Mouse (Mus musculus): ENCODE results near the gene Col9a2.

Col9a2 gene

DNA sequence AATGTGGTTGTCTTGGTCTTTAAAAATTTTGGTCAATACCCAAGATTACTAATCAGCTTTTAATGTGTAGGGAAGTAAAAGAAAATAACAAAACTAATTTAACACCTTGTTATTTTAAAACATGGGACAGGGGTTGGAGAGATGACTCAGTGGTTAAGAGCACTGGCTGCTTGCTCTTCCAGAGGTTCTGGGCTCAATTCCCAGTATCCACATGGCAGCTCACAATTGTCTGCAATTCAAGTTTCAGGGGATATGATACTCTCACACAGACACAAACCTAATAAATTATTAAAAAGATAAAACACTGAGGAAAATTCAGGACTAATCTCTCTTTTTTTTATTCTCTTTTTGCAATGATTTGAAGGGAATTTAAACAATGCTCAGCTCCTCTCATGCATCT is 45.3 kb downstream of the Col9a2 start:
- no peak for DNase-seq (ENCODE audit: low spot score)

DNA sequence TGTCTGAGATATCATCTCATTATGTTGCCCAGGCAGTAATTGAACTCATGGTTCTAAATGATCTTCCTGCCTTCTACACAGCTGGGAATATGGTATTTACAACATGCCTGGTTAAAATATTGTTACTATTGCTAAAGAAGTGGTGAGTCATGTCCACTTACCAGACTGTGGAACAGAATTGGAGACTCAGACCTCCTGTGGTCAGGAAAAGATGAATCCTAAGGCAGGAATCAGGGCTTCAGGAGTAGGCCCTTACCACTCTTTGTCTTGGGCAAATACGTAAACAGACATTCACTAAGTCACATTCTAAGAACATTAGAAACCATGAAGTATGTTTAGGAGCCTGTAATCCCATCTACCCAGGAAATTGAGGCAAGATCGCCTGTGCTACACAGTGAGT is 49.5 kb downstream of the Col9a2 start:
- no peak for DNase-seq (ENCODE audit: low spot score)

DNA sequence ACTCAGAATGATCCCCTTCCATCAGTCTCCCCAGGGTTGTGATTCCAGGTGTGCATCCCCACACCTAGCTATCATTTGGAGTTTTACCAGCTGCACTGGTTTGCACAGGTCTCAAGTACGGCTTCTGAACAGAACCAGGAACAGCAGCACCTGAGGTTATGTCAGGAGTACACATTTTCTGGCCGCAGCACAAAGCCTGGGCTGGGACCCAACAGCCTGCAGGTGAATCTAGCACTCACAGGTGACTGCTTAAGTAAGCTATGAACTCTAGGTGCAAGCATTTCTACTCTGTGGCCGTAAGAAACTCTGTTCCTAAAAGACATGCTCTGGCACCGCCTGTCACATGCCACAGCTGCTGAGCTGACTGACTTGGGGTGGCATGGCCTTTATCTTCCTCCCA is 51.0 kb downstream of the Col9a2 start:
- DNase-seq (ENCODE audit: low spot score) = no peak

DNA sequence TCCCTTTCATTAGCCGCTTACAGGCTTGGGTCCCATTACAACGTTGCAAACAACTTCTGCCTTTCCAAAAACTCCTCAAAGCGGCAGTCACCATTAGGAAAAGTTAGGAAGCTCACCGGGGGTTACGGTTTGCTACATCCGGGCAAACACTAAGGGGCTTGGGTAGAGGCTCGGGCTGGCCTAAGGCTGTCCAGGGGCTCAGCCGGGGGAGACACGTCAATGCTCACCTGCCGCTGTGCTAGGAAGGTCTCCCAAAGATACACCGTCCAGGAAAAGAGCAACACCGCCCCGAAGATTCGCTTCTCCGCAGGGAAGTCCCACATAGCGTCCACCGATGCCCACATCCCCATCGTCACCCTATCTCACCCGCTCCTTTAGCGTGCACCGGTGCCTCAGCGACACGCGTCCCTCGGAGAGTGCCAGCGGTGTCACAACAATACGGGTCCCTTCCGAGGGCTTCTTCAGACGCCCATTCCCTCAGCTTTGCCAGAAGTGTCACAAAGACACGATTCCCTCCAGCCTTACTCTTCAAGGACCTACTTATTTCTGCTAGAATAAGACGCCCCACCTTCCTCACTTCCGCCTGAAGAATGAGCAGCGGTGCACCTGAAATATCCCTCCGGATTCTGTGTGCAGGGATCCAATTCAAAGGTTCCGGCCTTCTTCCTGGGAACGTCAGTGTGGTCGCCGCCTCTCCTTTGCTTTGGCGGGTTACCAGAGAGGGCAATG is 58.6 kb downstream of the Col9a2 start, which contains the start of gene Zmpste24:
Zmpste24 (minus strand) TSS at position 592 of the 729 bp plus-strand sequence.
- peak; percentile 92 for DNase-seq (ENCODE audit: low spot score)

DNA sequence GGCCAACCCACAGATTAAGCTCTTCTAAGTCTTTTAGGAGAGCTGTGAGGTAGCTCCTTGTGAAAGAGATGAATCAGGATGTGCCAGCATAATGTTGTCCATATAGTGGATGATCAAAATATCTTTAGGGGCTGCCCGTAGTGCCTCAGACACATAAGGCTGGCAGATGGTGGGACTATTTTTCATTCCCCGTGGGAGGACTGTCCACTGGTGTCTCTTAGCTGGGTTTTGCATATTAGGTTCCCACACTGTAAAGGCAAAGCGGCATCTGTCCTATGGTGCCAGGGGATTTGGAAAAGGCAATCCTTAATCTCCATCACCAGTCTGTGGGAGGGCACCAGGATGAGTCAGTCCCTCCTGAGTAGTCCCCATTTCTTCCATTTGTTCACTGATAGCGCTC is 64.1 kb downstream of the Col9a2 start:
- no peak for DNase-seq (ENCODE audit: low spot score)

Measured in embryo, embryonic 10 days (tissue).